Comparison of ENCODE assay signal across 8 mouse cellular contexts in the genomic region with DNA sequence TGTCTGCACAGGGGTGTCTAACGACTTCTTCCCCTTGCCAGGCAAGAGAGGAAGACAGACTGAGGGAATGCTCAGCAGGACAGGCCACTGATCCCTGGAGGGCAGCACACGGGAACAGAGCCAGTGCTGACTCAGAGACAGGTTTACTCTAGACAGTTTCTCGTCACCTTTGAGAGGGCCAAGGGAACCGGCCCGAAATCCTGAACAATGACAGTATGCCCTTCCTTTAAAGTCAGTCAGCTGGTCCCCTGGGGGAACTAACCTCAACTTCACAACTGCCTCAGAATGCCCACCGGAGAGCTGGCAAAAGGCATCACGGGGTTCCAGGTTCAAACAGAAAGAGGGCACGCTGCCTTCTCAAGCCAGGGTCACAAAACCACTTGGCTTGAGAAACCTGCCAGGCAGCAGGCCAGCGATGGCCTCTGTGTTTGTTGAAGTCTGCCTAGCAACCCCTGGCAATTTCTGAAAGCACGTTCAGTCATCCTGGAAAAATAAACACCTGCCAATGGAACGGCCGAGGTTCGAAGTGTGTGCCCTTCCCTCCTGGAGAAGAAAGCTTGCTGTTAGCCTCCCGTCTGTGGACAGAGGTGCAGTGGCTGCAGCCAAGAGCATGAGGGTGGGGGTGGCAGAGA.
DNase-seq lines count a peak whose midpoint lies in the region; ATAC-seq and TF ChIP-seq lines count a peak whose summit lies in the region.
"Had no signal": no experiment of that assay in that cellular context is flagged by ENCODE, and none has a peak within 500 bp of the region (broad histone marks: within the 10 kb centered on the region; RNA-seq: fewer than 3 reads in every experiment).

No protein-coding gene starts in this region.

- peaks cover 19% of the 10 kb centered on the region for H3K4me1 ChIP-seq in heart, adult 2 months (ENCODE audit: control insufficient read depth, insufficient read depth, low read length)
- H3K4me1 ChIP-seq: megakaryocyte, embryonic 14.5 days had no signal

- CTCF ChIA-PET in Patski (lab: Charles Lee), result no interaction called here

- intact Hi-C loops in heart, adult 2 months (cut with DNase I), result loop anchor here (1.0 to 10.0 kb wide), 2 partner anchors 33 to 156 kb away; no protein-coding TSS in a partner anchor

- 0 out of 2 replicates have a peak, but pooled peaks have one; percentile 13 for TF ChIP-seq POLR2A in heart, adult 2 months (IDR thresholded peaks at IDR 0.05; ENCODE audit: insufficient read depth, low read depth, low read length)

- POLR2A ChIA-PET in Patski (lab: Charles Lee), result interaction anchor here (0.6 kb wide), 1 partner anchor 64 kb away, joined by 3 read pairs; no protein-coding TSS in a partner anchor

- H3K79me2 ChIP-seq in heart, adult 2 months (replicated peaks; ENCODE audit: control insufficient read depth, insufficient read depth, low read length), result no peaks in the 10 kb centered on the region; the same call in 1 of the 2 replicates

- peak; percentile 94 for DNase-seq in Patski (ENCODE audit: low read depth, low spot score)
- DNase-seq in adrenal gland, postnatal 25 days, result peak; percentile 43
- peak; percentile 82 to 87 for DNase-seq in heart, adult 2 months
- peak; percentile 93 for DNase-seq in kidney, adult 9 months
- peak; percentile 15 for DNase-seq in neural tube, embryonic 10.5 days (ENCODE audit: extremely low spot score, low spot score)
- DNase-seq in spleen, postnatal 36 days (ENCODE audit: low spot score in 2 of 2), result no peak

- WGBS in heart, adult 2 months, result 13% methylated on average over 14 of the region's 14 CpGs

- H3K9ac ChIP-seq in heart, adult 2 months (ENCODE audit: low read depth, low read length), result peak overlapping the region; percentile 36

- peak overlapping the region; percentile 92 for H3K27ac ChIP-seq in heart, adult 2 months

- peak overlapping the region; percentile 6; the same call in 1 of the 2 replicates for H3K4me3 ChIP-seq in heart, adult 2 months
- H3K4me3 ChIP-seq: megakaryocyte, embryonic 14.5 days had no signal

- ATAC-seq in Patski, result peak; percentile 88
- no peak for ATAC-seq in CD4-positive, CD25-positive, alpha-beta regulatory T cell, adult 4 months

- in situ Hi-C loops in Patski (cut with MboI; ENCODE audit: low pct_unique_long_range_greater_than_20kb), result no loop called here

- TF ChIP-seq EP300 in heart, adult 2 months (IDR thresholded peaks at IDR 0.05; ENCODE audit: insufficient read depth, low read depth, low read length), result no peak; the same call in 1 of the 2 replicates

- H3K27me3 ChIP-seq in Patski, result no peaks in the 10 kb centered on the region
- no peaks in the 10 kb centered on the region for H3K27me3 ChIP-seq in heart, adult 2 months (ENCODE audit: control insufficient read depth, insufficient read depth, low read length)
- H3K27me3 ChIP-seq: megakaryocyte, embryonic 14.5 days had no signal

- peaks cover 7% of the 10 kb centered on the region for H3K36me3 ChIP-seq in heart, adult 2 months (ENCODE audit: control insufficient read depth, insufficient read depth, low read length)

- TF ChIP-seq CTCF in Patski (IDR thresholded peaks at IDR 0.05), result no peak
- no peak for TF ChIP-seq CTCF in heart, adult 2 months (IDR thresholded peaks at IDR 0.05)

Comparison
In these comparisons a context has a peak if more than half of its experiments do, and no peak if none do; other contexts are left out.
1. DNase-seq: peak in Patski (single experiment), adrenal gland, postnatal 25 days (single experiment), heart, adult 2 months (2 of 2), kidney, adult 9 months (single experiment) and neural tube, embryonic 10.5 days (single experiment); none in spleen, postnatal 36 days (0 of 2).